9 mouse cellular contexts compared by ENCODE assay signal in genomic region chr2:181497548-181497875, GRCm38 (mm10). TPM values are rescaled to one million over a fixed set of nuclear protein-coding genes. Genes with fewer than 3 reads are reported as not detected.
DNase-seq lines count a peak whose midpoint lies in the region; ATAC-seq lines count a peak whose summit lies in the region.
"Had no signal": no experiment of that assay in that cellular context is flagged by ENCODE, and none has a peak within 500 bp of the region (broad histone marks: within the 10 kb centered on the region; RNA-seq: fewer than 3 reads in every experiment).

No protein-coding gene starts in this region.

- peak overlapping the region; percentile 73 for H3K4me3 ChIP-seq in midbrain, embryonic 16.5 days (ENCODE audit: low read depth, low read length)
- peak overlapping the region; percentile 96 for H3K4me3 ChIP-seq in stomach, embryonic 15.5 days (replicated peaks)

- peak; percentile 27 for ATAC-seq in midbrain, embryonic 16.5 days
- peak; percentile 82 for ATAC-seq in stomach, embryonic 15.5 days (ENCODE audit: insufficient read depth, low FRiP score, low read depth)

- intact Hi-C loops in gastrocnemius, postnatal 14 days (cut with DNase I; ENCODE audit: low total_unique reads), result no loop called here

- H3K4me2 ChIP-seq in midbrain, embryonic 16.5 days (ENCODE audit: low read length), result peak overlapping the region; percentile 62
- H3K4me2 ChIP-seq in stomach, embryonic 15.5 days, result peak overlapping the region; percentile 87

- peak; percentile 26 to 30 for DNase-seq in layer of hippocampus, postnatal 10 days (ENCODE audit: low spot score in 2 of 2)
- DNase-seq in layer of hippocampus, adult 9-10 months (ENCODE audit: low spot score), result no peak
- DNase-seq in cerebellum, adult 9-11 months, result peak; percentile 62
- peak; percentile 68 for DNase-seq in gastrocnemius, postnatal 14 days
- DNase-seq in induced T-regulatory cell, adult 2 months (ENCODE audit: low read depth), result peak; percentile 87
- DNase-seq in liver, result peak; percentile 91

- H3K27me3 ChIP-seq in midbrain, embryonic 16.5 days (ENCODE audit: control insufficient read depth, insufficient read depth, low read depth, low read length), result no peaks in the 10 kb centered on the region
- H3K27me3 ChIP-seq in stomach, embryonic 15.5 days (replicated peaks), result no peaks in the 10 kb centered on the region

- 0% methylated on average over 12 of the region's 12 CpGs for WGBS in midbrain, embryonic 16.5 days
- under 1% methylated on average over 12 of the region's 12 CpGs for WGBS in stomach, embryonic 15.5 days

- H3K9me3 ChIP-seq in midbrain, embryonic 16.5 days (replicated peaks; ENCODE audit: control insufficient read depth, low read length, poor library complexity, severe bottlenecking), result no peaks in the 10 kb centered on the region
- no peaks in the 10 kb centered on the region for H3K9me3 ChIP-seq in stomach, embryonic 15.5 days

- peaks cover 15% of the 10 kb centered on the region for H3K4me1 ChIP-seq in midbrain, embryonic 16.5 days (ENCODE audit: control insufficient read depth, insufficient read depth, low read length)
- H3K4me1 ChIP-seq in stomach, embryonic 15.5 days, result peaks cover 8% of the 10 kb centered on the region

- H3K36me3 ChIP-seq in midbrain, embryonic 16.5 days (ENCODE audit: control insufficient read depth, insufficient read depth, low read length), result peaks cover 12% of the 10 kb centered on the region
- peaks cover 16% of the 10 kb centered on the region for H3K36me3 ChIP-seq in stomach, embryonic 15.5 days

- H3K27ac ChIP-seq in midbrain, embryonic 16.5 days (ENCODE audit: low read length), result peak overlapping the region; percentile 84
- peak overlapping the region; percentile 98 for H3K27ac ChIP-seq in stomach, embryonic 15.5 days

- peak overlapping the region; percentile 86 for H3K9ac ChIP-seq in midbrain, embryonic 16.5 days (ENCODE audit: low read depth, low read length)
- H3K9ac ChIP-seq in stomach, embryonic 15.5 days, result peak overlapping the region; percentile 98

RNA-seq across cellular contexts. Expression of gene Tpd52l2, which starts 0.6 kb away (rescaled TPM):
- total RNA-seq in layer of hippocampus, postnatal 10 days (2021), result 10 to 100 TPM; 75.7 to 87.8 TPM
- total RNA-seq in gastrocnemius, postnatal 14 days (2021), result 10 to 100 TPM; 58.7 to 59.4 TPM
- polyA plus RNA-seq in midbrain, embryonic 16.5 days (2015; fragmentation: Nextera tagmentation; extraction: Ambion mirVana), result 105 and 109 TPM in 2 replicates
- 136 and 140 TPM in 2 replicates for polyA plus RNA-seq in stomach, embryonic 15.5 days (2015; fragmentation: Nextera tagmentation; extraction: Ambion mirVana)

RNA-seq across cellular contexts. Expression of gene Abhd16b, which starts 4.5 kb away (rescaled TPM):
- not detected for total RNA-seq in layer of hippocampus, postnatal 10 days (2021)
- not detected for total RNA-seq in gastrocnemius, postnatal 14 days (2021)
- not detected in 2 replicates for polyA plus RNA-seq in midbrain, embryonic 16.5 days (2015; fragmentation: Nextera tagmentation; extraction: Ambion mirVana)
- 0.17 and 0.23 TPM in 2 replicates for polyA plus RNA-seq in stomach, embryonic 15.5 days (2015; fragmentation: Nextera tagmentation; extraction: Ambion mirVana)
- polyA plus RNA-seq: brain, embryonic 14.5 days had no signal

RNA-seq across cellular contexts. Expression of gene Dnajc5, which starts 22.8 kb away (rescaled TPM):
- 100 to 1,000 TPM; 253 to 296 TPM for total RNA-seq in layer of hippocampus, postnatal 10 days (2021)
- 10 to 100 TPM; 47.8 to 51.8 TPM for total RNA-seq in gastrocnemius, postnatal 14 days (2021)
- 291 and 302 TPM in 2 replicates for polyA plus RNA-seq in midbrain, embryonic 16.5 days (2015; fragmentation: Nextera tagmentation; extraction: Ambion mirVana)
- 76.4 and 82.1 TPM in 2 replicates for polyA plus RNA-seq in stomach, embryonic 15.5 days (2015; fragmentation: Nextera tagmentation; extraction: Ambion mirVana)

RNA-seq across cellular contexts. Expression of gene Zbtb46, which starts 38.3 kb away (rescaled TPM):
- total RNA-seq in layer of hippocampus, postnatal 10 days (2021), result 10 to 100 TPM; 14.7 to 17.5 TPM
- 1 to 10 TPM; 5.3 to 5.7 TPM for total RNA-seq in gastrocnemius, postnatal 14 days (2021)
- polyA plus RNA-seq in midbrain, embryonic 16.5 days (2015; fragmentation: Nextera tagmentation; extraction: Ambion mirVana), result 21.6 and 26.2 TPM in 2 replicates
- polyA plus RNA-seq in stomach, embryonic 15.5 days (2015; fragmentation: Nextera tagmentation; extraction: Ambion mirVana), result 9.7 and 10.0 TPM in 2 replicates

Comparison
In these comparisons a context has a peak if more than half of its experiments do, and no peak if none do; other contexts are left out.
1. RNA of gene Dnajc5, which starts 22.8 kb away (total RNA-seq): 253 to 296 TPM in layer of hippocampus, postnatal 10 days; 47.8 to 51.8 TPM in gastrocnemius, postnatal 14 days; every median in the first group is over 4 times any median in the second.